Mouse (Mus musculus) embryonic facial prominence, embryonic 11.5 days (tissue): ENCODE results near the gene Kat8. TPM values are rescaled to one million over a fixed set of nuclear protein-coding genes. Genes with fewer than 3 reads are reported as not detected.

Experiments used
- ATAC-seq: fragments of 200-750 bp; cut with Nextera tagmentation; replicated peaks from 2 replicates; pipeline ENCODE4 v1.8.0; 2017; ENCODE audit warnings: low read depth; ENCODE audit not compliant: insufficient number of reproducible peaks, low FRiP score, low TSS enrichment
- DNase-seq: peaks from one replicate; pipeline ENCODE4 v3.0.0-alpha.2; 2015; ENCODE audit warnings: low spot score
- H3K27ac ChIP-seq: fragments of 300-500 bp; sonication (generic); replicated peaks from 2 replicates; pipeline ENCODE4 v1.5.1; 2014; ENCODE audit warnings: mild to moderate bottlenecking, low read depth, low read length, control low read depth
- H3K27me3 ChIP-seq: fragments of 300-500 bp; sonication (generic); 2 replicates; pipeline ENCODE4 v1.6.1; 2014; ENCODE audit warnings: mild to moderate bottlenecking, low read length, moderate library complexity, mixed read lengths; ENCODE audit not compliant: control insufficient read depth, insufficient read depth
- H3K36me3 ChIP-seq: fragments of 300-500 bp; sonication (generic); replicated peaks from 2 replicates; pipeline ENCODE4 v1.6.1; 2014; ENCODE audit warnings: low read depth, mild to moderate bottlenecking, low read length, moderate library complexity, mixed read lengths; ENCODE audit not compliant: control insufficient read depth, insufficient read depth
- H3K4me1 ChIP-seq: fragments of 300-500 bp; sonication (generic); 2 replicates; pipeline ENCODE4 v1.6.1; 2014; ENCODE audit warnings: low read length, mixed read lengths; ENCODE audit not compliant: control insufficient read depth, insufficient read depth
- H3K4me2 ChIP-seq: fragments of 300-500 bp; sonication (generic); 2 replicates; pipeline ENCODE4 v1.6.1; 2014; ENCODE audit warnings: low read depth, mild to moderate bottlenecking, control low read depth, low read length, moderate library complexity
- H3K4me3 ChIP-seq: fragments of 300-500 bp; sonication (generic); 2 replicates; pipeline ENCODE4 v1.5.1; 2014; ENCODE audit warnings: low read depth, low read length, control low read depth
- H3K9ac ChIP-seq: fragments of 300-500 bp; sonication (generic); replicated peaks from 2 replicates; pipeline ENCODE4 v1.6.1; 2014; ENCODE audit warnings: mild to moderate bottlenecking, control low read depth, low read length
- H3K9me3 ChIP-seq: fragments of 300-500 bp; sonication (generic); replicated peaks from 2 replicates; pipeline ENCODE4 v1.6.1; 2016; ENCODE audit warnings: mild to moderate bottlenecking, low read length, inconsistent platforms, mixed read lengths; ENCODE audit not compliant: control insufficient read depth
- WGBS: fragments of 180-500 bp; shearing (Covaris S2); extraction: QIAGEN DNeasy Blood & Tissue Kit; methylation state at CpG from one replicate; pipeline ENCODE4 v1.1.7; 2014; 5-methylcytosine and 5-hydroxymethylcytosine counted together
- polyA plus RNA-seq: library from polyadenylated mRNA; unstranded; fragments of >200 nt; fragmentation: Nextera tagmentation; extraction: Ambion mirVana; gene quantifications from 2 replicates; pipeline ENCODE4 v1.2.1, GENCODE M21; 2014

Gene Kat8
- polyA plus RNA-seq, 1 experiment from 2014 or later: 55.2 TPM

GRCm38 (mm10) chr7:127966371-127966918, 54.1 kb downstream of the Kat8 start:
- Histone ChIP-seq H3K4me1 (no peaks in the 10 kb centered on the region), H3K36me3 (peaks cover 10% of the 10 kb centered on the region), H3K9me3 (no peaks in the 10 kb centered on the region), H3K27ac (peak overlapping the region; percentile 93), H3K4me2 (peak overlapping the region; percentile 59), H3K27me3 (no peaks in the 10 kb centered on the region), H3K9ac (peak overlapping the region; percentile 86), H3K4me3 (peak overlapping the region; percentile 67)
- ATAC-seq (peak; percentile 25; the same call in 1 of the 2 replicates), DNase-seq (peak; percentile 34)
- WGBS: 7% methylated on average over 10 of the region's 10 CpGs

- no peaks in the 10 kb centered on the region for H3K4me1 ChIP-seq
- under 1% methylated on average over 88 of the region's 92 CpGs for WGBS
- H3K9me3 ChIP-seq: no peaks in the 10 kb centered on the region
- peak within 1 kb of the TSS; percentile 63 for H3K4me2 ChIP-seq
- H3K4me3 ChIP-seq: peak within 1 kb of the TSS; percentile 67
- peaks cover 13% of the 10 kb centered on the region for H3K36me3 ChIP-seq
- peak; percentile 93 for DNase-seq
- H3K9ac ChIP-seq: peak within 1 kb of the TSS; percentile 86
- peak; percentile 92 for ATAC-seq
- peak within 1 kb of the TSS; percentile 93 for H3K27ac ChIP-seq
- no peaks in the 10 kb centered on the region for H3K27me3 ChIP-seq
These were observed 54.9 kb downstream of the Kat8 start, which contains the start of gene Fus for GRCm38 (mm10) chr7:127967004-127967921. TSS of gene Fus (plus strand) at chr7:127967457.

- peak overlapping the region; percentile 93 for H3K27ac ChIP-seq
- no peaks in the 10 kb centered on the region for H3K9me3 ChIP-seq
- no peaks in the 10 kb centered on the region for H3K27me3 ChIP-seq
- DNase-seq (peak; percentile 83), ATAC-seq (no peak)
- peak overlapping the region; percentile 86 for H3K9ac ChIP-seq
- H3K4me3 ChIP-seq: peak overlapping the region; percentile 67
- H3K36me3 ChIP-seq: peaks cover 20% of the 10 kb centered on the region
- WGBS: 1% methylated on average over 40 of the region's 42 CpGs
- no peaks in the 10 kb centered on the region for H3K4me1 ChIP-seq
- peak overlapping the region; percentile 63 for H3K4me2 ChIP-seq
These were observed 55.9 kb downstream of the Kat8 start for GRCm38 (mm10) chr7:127967922-127968828.

GRCm38 (mm10) chr7:127974413-127974930, 62.2 kb downstream of the Kat8 start:
- no peak overlapping the region for H3K4me2 ChIP-seq
- no peaks in the 10 kb centered on the region for H3K9me3 ChIP-seq
- H3K4me1 ChIP-seq: no peaks in the 10 kb centered on the region
- H3K9ac ChIP-seq: no peak overlapping the region
- ATAC-seq (no peak), DNase-seq (no peak)
- peaks cover 35% of the 10 kb centered on the region for H3K36me3 ChIP-seq
- no peaks in the 10 kb centered on the region for H3K27me3 ChIP-seq
- 75% methylated on average over 2 of the region's 2 CpGs for WGBS
- H3K27ac ChIP-seq: no peak overlapping the region
- no peak overlapping the region for H3K4me3 ChIP-seq

Other genes starting within 250 kb of the Kat8 start
- gene Bcl7c, start 203.6 kb upstream of the Kat8 start, polyA plus RNA-seq: 84.9 and 86.6 TPM in 2 replicates
- 17.5 and 19.0 TPM in 2 replicates for gene Ctf1, start 199.8 kb upstream of the Kat8 start, polyA plus RNA-seq
- 0.15 and 0.59 TPM in 2 replicates for gene Ctf2, start 180.3 kb upstream of the Kat8 start, polyA plus RNA-seq
- gene Fbxl19, start 168.0 kb upstream of the Kat8 start, polyA plus RNA-seq: 9.4 and 9.5 TPM in 2 replicates
- gene Orai3, start 142.7 kb upstream of the Kat8 start, polyA plus RNA-seq: 8.6 and 8.7 TPM in 2 replicates
- gene Setd1a, start 135.8 kb upstream of the Kat8 start, polyA plus RNA-seq: 21.7 and 22.0 TPM in 2 replicates
- not detected in 2 replicates for gene Gm49388, start 126.9 kb upstream of the Kat8 start, polyA plus RNA-seq
- 8.2 and 8.3 TPM in 2 replicates for gene Hsd3b7, start 111.9 kb upstream of the Kat8 start, polyA plus RNA-seq
- gene Stx4a, start 88.2 kb upstream of the Kat8 start, polyA plus RNA-seq: 13.0 and 14.3 TPM in 2 replicates
- 4.7 and 4.9 TPM in 2 replicates for gene Stx1b, start 88.0 kb upstream of the Kat8 start, polyA plus RNA-seq
- 14.4 and 14.9 TPM in 2 replicates for gene Zfp646, start 36.3 kb upstream of the Kat8 start, polyA plus RNA-seq
- 20.9 and 21.0 TPM in 2 replicates for gene Zfp668, start 35.7 kb upstream of the Kat8 start, polyA plus RNA-seq
- 0.22 and 0.28 TPM in 2 replicates for gene Prss53, start 21.5 kb upstream of the Kat8 start, polyA plus RNA-seq
- not detected in 2 replicates for gene Gm21974, start 17.1 kb upstream of the Kat8 start, polyA plus RNA-seq
- gene Vkorc1, start 16.9 kb upstream of the Kat8 start, polyA plus RNA-seq: 64.5 and 67.4 TPM in 2 replicates
- 99.1 and 116 TPM in 2 replicates for gene Bckdk, start 8.4 kb upstream of the Kat8 start, polyA plus RNA-seq
- 8.7 and 9.0 TPM in 2 replicates for gene Prss8, start 17.6 kb downstream of the Kat8 start, polyA plus RNA-seq
- 11.0 and 12.2 TPM in 2 replicates for gene Prss36, start 34.2 kb downstream of the Kat8 start, polyA plus RNA-seq
- 52.5 and 57.7 TPM in 2 replicates for gene Fus, start 54.9 kb downstream of the Kat8 start, polyA plus RNA-seq
- 7.3 TPM in 2 replicates for gene Pycard, start 81.4 kb downstream of the Kat8 start, polyA plus RNA-seq
- 0.10 TPM in 1 of 2 replicates, not detected in the other for gene Trim72, start 91.4 kb downstream of the Kat8 start, polyA plus RNA-seq
- gene Itgam, start 150.1 kb downstream of the Kat8 start, polyA plus RNA-seq: 0.39 and 0.91 TPM in 2 replicates
- gene Gm49368, start 150.2 kb downstream of the Kat8 start, polyA plus RNA-seq: not detected in 2 replicates
- gene Itgax, start 217.0 kb downstream of the Kat8 start, polyA plus RNA-seq: 0.24 TPM in 1 of 2 replicates, not detected in the other
- gene Itgad, start 241.9 kb downstream of the Kat8 start, polyA plus RNA-seq: not detected in 2 replicates